ENCODE assay signal across 23 mouse cellular contexts in genomic region chr4:107114278-107114677, GRCm38 (mm10). TPM values are rescaled to one million over a fixed set of nuclear protein-coding genes. Genes with fewer than 3 reads are reported as not detected.
"Had no signal": no experiment of that assay in that cellular context is flagged by ENCODE, and none has a peak within 500 bp of the region (broad histone marks: within the 10 kb centered on the region; RNA-seq: fewer than 3 reads in every experiment).

No protein-coding gene starts in this region.

- DNase-seq: retina, postnatal 1 day; right cerebral cortex, adult 18-20 months; right cerebral cortex, postnatal 14 days; right cerebral cortex, postnatal 25 days; right cerebral cortex, postnatal 4 days; spleen, adult 18-20 months; thymus, adult 18-20 months; thymus, adult 2 months; thymus, postnatal 14 days; thymus, postnatal 25 days; thymus, postnatal 36 days; thymus, postnatal 4 days had no signal

- H3K4me2 ChIP-seq: neural tube, embryonic 15.5 days; stomach, embryonic 15.5 days had no signal

- H3K4me3 ChIP-seq: neural tube, embryonic 15.5 days; stomach, embryonic 15.5 days had no signal

- H3K36me3 ChIP-seq: neural tube, embryonic 15.5 days; stomach, embryonic 15.5 days had no signal

- H3K4me1 ChIP-seq: neural tube, embryonic 15.5 days; stomach, embryonic 15.5 days had no signal

- H3K9me3 ChIP-seq: neural tube, embryonic 15.5 days; stomach, embryonic 15.5 days had no signal

- H3K27me3 ChIP-seq: neural tube, embryonic 15.5 days; stomach, embryonic 15.5 days had no signal

- H3K9ac ChIP-seq: neural tube, embryonic 15.5 days; stomach, embryonic 15.5 days had no signal

- H3K27ac ChIP-seq: neural tube, embryonic 15.5 days; stomach, embryonic 15.5 days; stomach, postnatal 0 days had no signal

RNA-seq across cellular contexts. Expression of gene Cdcp2, which starts 17.6 kb away (rescaled TPM):
- polyA plus RNA-seq: neural tube, embryonic 14.5 days; neural tube, embryonic 15.5 days; small intestine, adult 2 months; spleen, adult 2 months; stomach, embryonic 14.5 days; stomach, embryonic 15.5 days; stomach, embryonic 16.5 days; stomach, postnatal 0 days; testis, adult 2 months; thymus, postnatal 0 days; urinary bladder, adult 2 months had no signal
